Mouse (Mus musculus): ENCODE data around the gene Clasp1. TPM values are rescaled to one million over a fixed set of nuclear protein-coding genes. Genes with fewer than 3 reads are reported as not detected.

The Clasp1 gene
- total and polyA plus RNA-seq, 2 experiments from 2014 or later: 67.3 to 168 TPM

GRCm38 (mm10) chr1:118419399-118419798 lies 30.5 kb downstream of the Clasp1 start:
- no peaks in the 10 kb centered on the region for H3K27me3 ChIP-seq (ENCODE audit: insufficient read depth, low read length)
- ATAC-seq (no peak), DNase-seq (no peak)
- H3K27ac ChIP-seq (ENCODE audit: low read depth, low read length): no peak overlapping the region
- no peak overlapping the region for H3K4me3 ChIP-seq (ENCODE audit: low read depth, low read length)
- WGBS: 85% methylated on average over 8 of the region's 8 CpGs
- peaks cover 28% of the 10 kb centered on the region for H3K36me3 ChIP-seq (ENCODE audit: insufficient read depth)
- TF ChIP-seq CTCF (IDR thresholded peaks at IDR 0.05; ENCODE audit: low read depth): no peak
- H3K9me3 ChIP-seq (ENCODE audit: low read length): no peaks in the 10 kb centered on the region
- H3K4me2 ChIP-seq (ENCODE audit: low read depth): no peak overlapping the region
- no peaks in the 10 kb centered on the region for H3K4me1 ChIP-seq (ENCODE audit: insufficient read depth)
- no peak overlapping the region for H3K9ac ChIP-seq

- H3K9me3 ChIP-seq (ENCODE audit: low read length): no peaks in the 10 kb centered on the region
Observed at GRCm38 (mm10) chr1:118421149-118421548, 32.3 kb downstream of the Clasp1 start.

GRCm38 (mm10) chr1:118422812-118423211 lies 34.0 kb downstream of the Clasp1 start:
- ATAC-seq: no peak
- no peak overlapping the region for H3K9ac ChIP-seq
- no peak for DNase-seq
- H3K4me2 ChIP-seq (ENCODE audit: low read depth): no peak overlapping the region
- no peaks in the 10 kb centered on the region for H3K9me3 ChIP-seq (ENCODE audit: low read length)
- no peak for TF ChIP-seq CTCF (IDR thresholded peaks at IDR 0.05; ENCODE audit: low read depth)
- no peaks in the 10 kb centered on the region for H3K4me1 ChIP-seq (ENCODE audit: insufficient read depth)
- 63% methylated on average over 6 of the region's 6 CpGs for WGBS
- H3K27ac ChIP-seq (ENCODE audit: low read depth, low read length): no peak overlapping the region
- H3K36me3 ChIP-seq (ENCODE audit: insufficient read depth): peaks cover 28% of the 10 kb centered on the region
- no peaks in the 10 kb centered on the region for H3K27me3 ChIP-seq (ENCODE audit: insufficient read depth, low read length)
- no peak overlapping the region for H3K4me3 ChIP-seq (ENCODE audit: low read depth, low read length)

More at GRCm38 (mm10) chr1:118421149-118421548, 32.3 kb downstream of the Clasp1 start:
- no peak overlapping the region for H3K4me3 ChIP-seq (ENCODE audit: low read depth, low read length)
- WGBS: 92% methylated on average over 3 of the region's 3 CpGs
- no peak overlapping the region for H3K4me2 ChIP-seq (ENCODE audit: low read depth)
- DNase-seq: no peak
- ATAC-seq: no peak
- no peak overlapping the region for H3K9ac ChIP-seq
- TF ChIP-seq CTCF (IDR thresholded peaks at IDR 0.05; ENCODE audit: low read depth): no peak
- no peak overlapping the region for H3K27ac ChIP-seq (ENCODE audit: low read depth, low read length)
- no peaks in the 10 kb centered on the region for H3K27me3 ChIP-seq (ENCODE audit: insufficient read depth, low read length)
- H3K4me1 ChIP-seq (ENCODE audit: insufficient read depth): no peaks in the 10 kb centered on the region
- H3K36me3 ChIP-seq (ENCODE audit: insufficient read depth): peaks cover 28% of the 10 kb centered on the region

GRCm38 (mm10) chr1:118425982-118426381 lies 37.1 kb downstream of the Clasp1 start:
- no peak for DNase-seq
- 97% methylated on average over 2 of the region's 2 CpGs for WGBS
- Histone ChIP-seq H3K27ac (ENCODE audit: low read depth, low read length) (no peak overlapping the region), H3K4me1 (ENCODE audit: insufficient read depth) (no peaks in the 10 kb centered on the region), H3K9me3 (ENCODE audit: low read length) (no peaks in the 10 kb centered on the region), H3K4me3 (ENCODE audit: low read depth, low read length) (no peak overlapping the region), H3K4me2 (ENCODE audit: low read depth) (no peak overlapping the region), H3K36me3 (ENCODE audit: insufficient read depth) (peaks cover 14% of the 10 kb centered on the region), H3K9ac (no peak overlapping the region), H3K27me3 (ENCODE audit: insufficient read depth, low read length) (no peaks in the 10 kb centered on the region)
- TF ChIP-seq CTCF (IDR thresholded peaks at IDR 0.05; ENCODE audit: low read depth): no peak
- no peak for ATAC-seq

GRCm38 (mm10) chr1:118428354-118429084 lies 39.7 kb downstream of the Clasp1 start:
- H3K4me1 ChIP-seq (ENCODE audit: insufficient read depth): no peaks in the 10 kb centered on the region
- no peaks in the 10 kb centered on the region for H3K27me3 ChIP-seq (ENCODE audit: insufficient read depth, low read length)
- no peak for TF ChIP-seq CTCF (IDR thresholded peaks at IDR 0.05; ENCODE audit: low read depth)
- H3K27ac ChIP-seq (ENCODE audit: low read depth, low read length): no peak overlapping the region
- no peak overlapping the region for H3K9ac ChIP-seq
- no peak overlapping the region for H3K4me2 ChIP-seq (ENCODE audit: low read depth)
- ATAC-seq (no peak), DNase-seq (no peak)
- H3K4me3 ChIP-seq (ENCODE audit: low read depth, low read length): no peak overlapping the region
- peaks cover 5% of the 10 kb centered on the region for H3K36me3 ChIP-seq (ENCODE audit: insufficient read depth)
- 93% methylated on average over 6 of the region's 6 CpGs for WGBS
- no peaks in the 10 kb centered on the region for H3K9me3 ChIP-seq (ENCODE audit: low read length)

- peaks cover 13% of the 10 kb centered on the region for H3K4me1 ChIP-seq (ENCODE audit: insufficient read depth)
- WGBS: 93% methylated on average over 4 of the region's 4 CpGs
- no peak overlapping the region for H3K4me2 ChIP-seq (ENCODE audit: low read depth)
- H3K36me3 ChIP-seq (ENCODE audit: insufficient read depth): no peaks in the 10 kb centered on the region
- no peak for TF ChIP-seq CTCF (IDR thresholded peaks at IDR 0.05; ENCODE audit: low read depth)
- DNase-seq: no peak
- H3K4me3 ChIP-seq (ENCODE audit: low read depth, low read length): no peak overlapping the region
- ATAC-seq: no peak
- H3K9ac ChIP-seq: no peak overlapping the region
- H3K27me3 ChIP-seq (ENCODE audit: insufficient read depth, low read length): no peaks in the 10 kb centered on the region
- no peaks in the 10 kb centered on the region for H3K9me3 ChIP-seq (ENCODE audit: low read length)
- H3K27ac ChIP-seq (ENCODE audit: low read depth, low read length): no peak overlapping the region
Observed at GRCm38 (mm10) chr1:118431548-118431947, 42.7 kb downstream of the Clasp1 start.

GRCm38 (mm10) chr1:118435001-118435473 lies 46.2 kb downstream of the Clasp1 start:
- Histone ChIP-seq H3K9ac (0 out of 2 replicates have a peak overlapping the region, but pooled peaks have one; percentile 26), H3K4me1 (ENCODE audit: insufficient read depth) (peaks cover 20% of the 10 kb centered on the region), H3K9me3 (ENCODE audit: low read length) (no peaks in the 10 kb centered on the region), H3K27ac (ENCODE audit: low read depth, low read length) (peak overlapping the region; percentile 79), H3K36me3 (ENCODE audit: insufficient read depth) (no peaks in the 10 kb centered on the region), H3K27me3 (ENCODE audit: insufficient read depth, low read length) (no peaks in the 10 kb centered on the region), H3K4me3 (ENCODE audit: low read depth, low read length) (0 out of 2 replicates have a peak overlapping the region, but pooled peaks have one; percentile 4), H3K4me2 (ENCODE audit: low read depth) (peak overlapping the region; percentile 20)
- peak; percentile 78 for ATAC-seq
- 16% methylated on average over 10 of the region's 10 CpGs for WGBS
- TF ChIP-seq CTCF (IDR thresholded peaks at IDR 0.05; ENCODE audit: low read depth): no peak
- DNase-seq: peak; percentile 69

Data from forebrain, postnatal 0 days (tissue).